Mouse (Mus musculus) midbrain, embryonic 15.5 days (tissue): ENCODE measurements around the gene Psmc3. TPM values are rescaled to one million over a fixed set of nuclear protein-coding genes. Genes with fewer than 3 reads are reported as not detected.
"Not testable (repeated sequence)": the region's sequence is repeated elsewhere in the genome, so short reads cannot be mapped to it uniquely, and the experiment has no call there.

Experiments
- ATAC-seq: fragments of 200-750 bp; cut with Nextera tagmentation; replicated peaks from 2 replicates; pipeline ENCODE4 v1.8.0; 2017; ENCODE audit warnings: moderate TSS enrichment
- H3K27ac ChIP-seq: fragments of 300-500 bp; sonication (generic); 2 replicates; pipeline ENCODE4 v1.5.1; 2015; ENCODE audit warnings: mild to moderate bottlenecking, inconsistent platforms
- H3K27me3 ChIP-seq: fragments of 300-500 bp; sonication (generic); replicated peaks from 2 replicates; pipeline ENCODE4 v1.6.1; 2015; ENCODE audit warnings: inconsistent platforms
- H3K36me3 ChIP-seq: fragments of 300-500 bp; sonication (generic); replicated peaks from 2 replicates; pipeline ENCODE4 v1.6.1; 2015; ENCODE audit warnings: inconsistent platforms
- H3K4me1 ChIP-seq: fragments of 300-500 bp; sonication (generic); 2 replicates; pipeline ENCODE4 v1.6.1; 2015; ENCODE audit warnings: inconsistent platforms
- H3K4me2 ChIP-seq: fragments of 300-500 bp; sonication (generic); 2 replicates; pipeline ENCODE4 v1.6.1; 2015; ENCODE audit warnings: inconsistent platforms, mild to moderate bottlenecking, moderate library complexity
- H3K4me3 ChIP-seq: fragments of 300-500 bp; sonication (generic); 2 replicates; pipeline ENCODE4 v1.5.1; 2015; ENCODE audit warnings: mild to moderate bottlenecking, inconsistent platforms
- H3K9ac ChIP-seq: fragments of 300-500 bp; sonication (generic); 2 replicates; pipeline ENCODE4 v1.6.1; 2015; ENCODE audit warnings: mild to moderate bottlenecking, inconsistent platforms
- H3K9me3 ChIP-seq: fragments of 300-500 bp; sonication (generic); 2 replicates; pipeline ENCODE4 v1.6.1; 2016; ENCODE audit warnings: inconsistent platforms
- WGBS: fragments of 180-500 bp; shearing (Covaris S2); methylation state at CpG from one replicate; pipeline ENCODE4 v1.1.7; 2015; ENCODE audit warnings: mixed read lengths; 5-methylcytosine and 5-hydroxymethylcytosine counted together
- polyA plus RNA-seq: library from polyadenylated mRNA; unstranded; fragments of >200 nt; fragmentation: Nextera tagmentation; extraction: Ambion mirVana; gene quantifications from 2 replicates; pipeline ENCODE4 v1.2.1, GENCODE M21; 2015

The Psmc3 gene
- polyA plus RNA-seq = 226 and 233 TPM in 2 replicates

DNA sequence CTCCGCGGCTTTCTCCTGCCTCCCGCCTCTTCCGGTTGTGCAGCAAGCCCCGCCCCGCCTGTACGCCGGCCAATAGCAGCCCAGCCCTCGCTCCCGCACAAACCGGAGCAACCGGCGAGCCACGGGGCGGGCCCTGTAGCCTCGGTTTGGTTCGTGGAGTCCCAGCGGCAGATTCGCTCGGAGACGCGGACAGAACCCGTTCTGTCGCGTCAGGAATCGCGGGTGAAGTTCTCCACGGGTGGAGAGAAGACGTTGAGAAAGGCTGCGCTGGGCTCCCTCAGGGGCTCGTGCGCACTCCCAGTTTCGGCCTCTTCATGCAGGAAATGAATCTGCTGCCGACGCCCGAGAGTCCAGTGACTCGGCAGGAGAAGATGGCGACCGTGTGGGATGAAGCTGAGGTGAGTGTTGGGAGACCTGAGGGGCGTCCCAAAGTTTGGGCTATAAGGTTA is at the start of gene Psmc3:
Gene Psmc3, plus strand, starts transcription at position 76 of the 449 bp plus-strand sequence.
- Histone ChIP-seq H3K36me3 (peaks cover 31% of the 10 kb centered on the region), H3K4me1 (peaks cover 16% of the 10 kb centered on the region), H3K4me2 (peak within 1 kb of the TSS; percentile 92), H3K27me3 (no peaks in the 10 kb centered on the region), H3K4me3 (peak within 1 kb of the TSS; percentile 94), H3K27ac (peak within 1 kb of the TSS; percentile 90), H3K9ac (peak within 1 kb of the TSS; percentile 79), H3K9me3 (no peaks in the 10 kb centered on the region)
- WGBS = under 1% methylated on average over 40 of the region's 40 CpGs
- peak; percentile 99 for ATAC-seq

DNA sequence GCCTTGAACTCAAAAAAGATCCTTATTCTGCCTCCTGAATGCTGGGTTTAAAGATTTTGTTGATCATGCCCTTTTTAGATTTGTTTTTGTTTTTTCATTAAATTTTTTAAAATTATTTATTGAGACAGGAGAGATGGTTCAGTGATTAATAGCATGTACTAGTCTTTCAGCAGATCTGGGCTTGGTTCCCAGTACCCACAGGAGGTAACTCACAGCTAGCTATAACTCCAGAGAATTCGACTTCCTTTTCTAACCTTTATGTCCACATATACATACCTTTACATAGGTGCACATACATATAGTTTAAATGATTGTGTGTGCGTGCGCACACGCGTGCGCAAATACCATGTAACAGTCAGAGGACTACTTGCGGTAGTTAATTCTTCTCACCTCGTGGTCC is 45.3 kb upstream of the Psmc3 start:
- Histone ChIP-seq H3K9me3 (no peaks in the 10 kb centered on the region), H3K4me2 (no peak overlapping the region), H3K27me3 (no peaks in the 10 kb centered on the region), H3K4me3 (no peak overlapping the region), H3K4me1 (no peaks in the 10 kb centered on the region), H3K36me3 (peaks cover 64% of the 10 kb centered on the region), H3K27ac (no peak overlapping the region), H3K9ac (no peak overlapping the region)
- 96% methylated on average over 8 of the region's 8 CpGs for WGBS
- no peak for ATAC-seq

DNA sequence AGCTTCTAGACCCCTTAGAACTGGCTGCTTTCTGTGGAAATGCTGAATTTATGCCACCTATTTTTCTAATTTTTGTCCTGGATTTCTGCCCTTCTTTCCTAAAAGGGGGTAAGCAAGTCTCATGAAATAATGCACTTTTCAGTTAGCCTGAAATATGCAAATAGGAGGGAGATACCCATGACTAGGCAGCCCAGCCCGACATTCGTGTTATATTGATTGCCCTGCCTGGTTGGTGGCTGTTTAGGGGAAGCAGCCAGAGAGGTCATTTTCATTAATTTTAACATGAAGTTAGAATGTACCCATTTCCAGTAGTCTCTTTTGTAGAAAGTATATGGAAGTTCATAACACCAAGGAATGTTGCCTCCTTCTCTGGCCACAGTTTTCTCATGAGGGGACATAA is 39.9 kb upstream of the Psmc3 start:
- no peak overlapping the region for H3K4me2 ChIP-seq
- WGBS = 88% methylated on average over 2 of the region's 2 CpGs
- peaks cover 41% of the 10 kb centered on the region for H3K36me3 ChIP-seq
- H3K9me3 ChIP-seq = no peaks in the 10 kb centered on the region
- H3K9ac ChIP-seq = no peak overlapping the region
- no peaks in the 10 kb centered on the region for H3K4me1 ChIP-seq
- H3K4me3 ChIP-seq = no peak overlapping the region
- no peak for ATAC-seq
- no peak overlapping the region for H3K27ac ChIP-seq
- H3K27me3 ChIP-seq = no peaks in the 10 kb centered on the region

DNA sequence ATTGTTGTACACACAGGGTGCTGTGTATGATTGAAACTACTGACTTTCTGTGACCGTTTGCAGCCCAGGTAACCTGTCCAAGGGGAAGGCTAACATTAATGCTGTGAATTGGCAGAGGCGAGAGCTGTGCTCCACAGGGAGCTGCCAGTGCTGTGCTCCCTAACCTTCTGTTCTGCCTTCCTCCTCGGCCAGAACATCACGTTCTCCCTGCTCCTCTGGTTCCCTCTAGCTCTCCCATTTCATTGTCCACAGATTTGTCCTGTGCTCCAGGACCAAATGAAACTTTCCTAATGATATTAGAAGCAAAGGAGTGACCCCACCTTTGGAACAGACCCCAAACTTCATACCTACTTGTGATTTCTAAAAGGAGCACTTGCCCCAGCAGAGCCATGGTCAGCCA is 38.4 kb upstream of the Psmc3 start:
- no peaks in the 10 kb centered on the region for H3K4me1 ChIP-seq
- H3K36me3 ChIP-seq = peaks cover 31% of the 10 kb centered on the region
- no peaks in the 10 kb centered on the region for H3K9me3 ChIP-seq
- no peak overlapping the region for H3K4me3 ChIP-seq
- no peak overlapping the region for H3K4me2 ChIP-seq
- no peak for ATAC-seq
- H3K27ac ChIP-seq = no peak overlapping the region
- H3K9ac ChIP-seq = no peak overlapping the region
- no peaks in the 10 kb centered on the region for H3K27me3 ChIP-seq
- WGBS = 75% methylated on average over 4 of the region's 4 CpGs

DNA sequence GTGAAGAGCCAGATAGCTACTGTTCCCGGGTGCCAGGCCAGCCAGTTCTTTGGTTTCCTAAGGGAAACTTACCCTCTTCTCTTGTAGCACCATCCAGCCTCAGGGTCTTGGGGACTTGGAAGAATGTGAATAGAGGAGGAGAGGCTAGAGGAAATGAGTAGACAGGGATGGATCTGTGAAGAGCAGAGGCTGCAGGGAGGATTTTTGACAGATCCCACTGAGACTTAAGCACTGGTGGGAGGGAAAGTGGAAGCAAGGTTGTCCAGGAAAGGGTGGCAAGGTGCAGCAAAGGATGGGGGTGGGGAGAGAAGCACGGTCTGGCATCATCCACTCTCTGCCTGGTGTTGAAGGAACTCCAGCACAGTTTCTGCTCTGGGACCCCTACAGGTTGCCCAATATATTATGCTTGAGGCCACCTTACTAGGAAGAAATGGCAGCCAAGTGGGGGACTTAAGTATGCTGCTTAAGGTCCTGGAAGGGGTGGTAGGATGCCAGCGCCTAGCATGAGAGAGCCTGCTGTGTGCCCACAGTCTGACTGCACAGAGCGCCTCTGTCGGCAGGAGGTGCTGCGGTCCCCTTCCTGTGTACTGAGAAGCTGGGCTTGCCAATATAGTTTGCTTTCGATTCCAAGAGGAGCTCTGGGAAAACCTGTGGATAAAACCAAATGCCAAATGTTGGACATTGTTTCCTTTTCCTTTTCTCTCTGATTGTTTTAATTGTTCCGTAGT is 35.6 kb upstream of the Psmc3 start:
- Histone ChIP-seq H3K36me3 (peaks cover 14% of the 10 kb centered on the region; the same call in 1 of the 2 replicates), H3K27me3 (no peaks in the 10 kb centered on the region), H3K27ac (no peak overlapping the region), H3K9ac (no peak overlapping the region), H3K9me3 (no peaks in the 10 kb centered on the region), H3K4me3 (no peak overlapping the region), H3K4me2 (no peak overlapping the region), H3K4me1 (no peaks in the 10 kb centered on the region)
- 84% methylated on average over 8 of the region's 8 CpGs for WGBS
- no peak for ATAC-seq

DNA sequence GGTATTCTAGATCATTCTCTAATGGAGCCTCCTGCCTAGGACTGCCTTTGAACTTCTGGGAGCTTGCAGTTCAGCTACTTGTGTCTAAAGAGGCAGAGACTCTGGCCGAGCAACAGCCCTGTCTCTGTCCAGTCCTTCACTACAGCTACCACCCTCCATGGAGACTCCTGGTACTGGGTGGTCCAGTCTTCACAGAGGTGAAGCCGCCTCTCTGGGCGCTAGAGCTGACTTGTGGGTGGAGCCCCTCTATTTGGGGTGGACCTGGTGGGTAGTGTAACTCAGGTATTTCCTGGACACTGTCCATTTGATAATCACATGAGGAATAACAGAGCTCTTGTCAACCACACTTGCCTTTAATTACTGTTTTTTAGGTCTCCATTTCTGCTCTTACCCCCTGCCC is 33.9 kb upstream of the Psmc3 start:
- Histone ChIP-seq H3K9me3 (no peaks in the 10 kb centered on the region), H3K9ac (no peak overlapping the region), H3K4me2 (no peak overlapping the region), H3K27me3 (no peaks in the 10 kb centered on the region), H3K27ac (no peak overlapping the region), H3K36me3 (no peaks in the 10 kb centered on the region; the same call in 1 of the 2 replicates), H3K4me3 (no peak overlapping the region), H3K4me1 (no peaks in the 10 kb centered on the region)
- WGBS = 97% methylated on average over 3 of the region's 3 CpGs
- ATAC-seq = no peak

DNA sequence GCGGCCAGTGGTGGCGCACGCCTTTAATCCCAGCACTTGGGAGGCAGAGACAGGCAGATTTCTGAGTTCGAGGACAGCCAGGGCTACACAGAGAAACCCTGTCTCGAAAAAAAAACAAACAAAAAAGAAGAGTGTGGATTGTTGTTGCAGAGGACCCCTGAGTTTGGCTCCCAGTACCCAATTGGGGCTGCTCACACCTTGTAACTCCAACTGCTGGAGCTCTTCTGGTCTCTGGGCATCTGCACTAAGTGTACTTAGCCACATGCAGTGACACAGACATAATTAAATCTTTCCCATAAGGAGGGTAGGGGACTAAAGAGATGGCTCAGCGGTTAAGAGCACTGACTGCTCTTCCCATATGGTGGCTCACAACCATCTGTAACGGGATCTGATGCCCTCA is 31.5 kb upstream of the Psmc3 start:
- H3K4me1 ChIP-seq, H3K9me3 ChIP-seq, H3K27ac ChIP-seq, H3K27me3 ChIP-seq, ATAC-seq, H3K4me2 ChIP-seq, H3K9ac ChIP-seq, H3K4me3 ChIP-seq, H3K36me3 ChIP-seq: not testable (repeated sequence)
- WGBS = 97% methylated on average over 7 of the region's 7 CpGs

DNA sequence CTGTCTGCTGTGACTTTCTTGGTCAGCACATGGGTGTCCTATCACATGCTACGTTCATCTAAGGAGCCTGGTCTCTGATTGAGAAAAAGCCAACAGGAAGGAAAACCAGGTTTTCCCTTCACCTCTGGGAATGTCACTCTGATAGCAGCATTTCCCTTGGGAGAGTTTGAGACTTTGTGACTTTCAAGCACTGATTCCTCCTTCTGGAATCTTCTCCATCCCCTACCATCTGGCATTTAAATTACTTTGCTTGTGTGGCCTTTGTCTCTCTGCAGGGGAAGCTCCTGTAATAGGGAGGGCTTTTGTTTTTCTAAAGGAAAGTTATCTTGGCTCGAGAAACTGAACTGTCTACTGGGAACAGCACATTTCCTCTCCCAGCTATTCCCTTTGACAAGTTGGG is 30.7 kb upstream of the Psmc3 start:
- no peaks in the 10 kb centered on the region; the same call in 1 of the 2 replicates for H3K36me3 ChIP-seq
- H3K4me3 ChIP-seq = no peak overlapping the region
- H3K9me3 ChIP-seq = no peaks in the 10 kb centered on the region
- H3K9ac ChIP-seq = no peak overlapping the region
- H3K27ac ChIP-seq = no peak overlapping the region
- WGBS = 76% methylated on average over 2 of the region's 2 CpGs
- H3K27me3 ChIP-seq = no peaks in the 10 kb centered on the region
- no peak for ATAC-seq
- no peak overlapping the region for H3K4me2 ChIP-seq
- no peaks in the 10 kb centered on the region for H3K4me1 ChIP-seq

DNA sequence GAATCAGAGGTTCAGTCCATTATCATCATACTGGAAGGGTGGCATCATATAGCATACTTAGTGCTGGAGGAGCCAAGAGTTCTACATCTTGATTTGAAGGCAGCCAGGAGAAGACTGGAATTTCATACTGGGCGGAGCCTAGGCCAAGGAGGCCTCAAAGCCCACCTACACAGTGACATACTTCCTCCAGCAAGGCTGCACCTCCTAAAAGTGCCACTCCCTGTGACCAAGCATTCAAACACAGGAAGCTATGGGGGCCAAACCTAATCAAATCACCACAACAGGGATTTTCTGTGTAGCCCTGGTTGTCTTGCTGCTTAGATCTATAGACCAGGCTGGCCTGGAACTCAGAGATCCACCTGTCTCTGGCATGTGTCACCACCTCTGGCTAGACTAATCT is 29.9 kb upstream of the Psmc3 start:
- Histone ChIP-seq H3K36me3 (no peaks in the 10 kb centered on the region; the same call in 1 of the 2 replicates), H3K9ac (no peak overlapping the region), H3K9me3 (no peaks in the 10 kb centered on the region), H3K27me3 (no peaks in the 10 kb centered on the region), H3K4me1 (no peaks in the 10 kb centered on the region), H3K4me2 (no peak overlapping the region), H3K27ac (no peak overlapping the region), H3K4me3 (no peak overlapping the region)
- ATAC-seq = no peak
- 100% methylated on average over 1 of the region's 1 CpGs for WGBS

DNA sequence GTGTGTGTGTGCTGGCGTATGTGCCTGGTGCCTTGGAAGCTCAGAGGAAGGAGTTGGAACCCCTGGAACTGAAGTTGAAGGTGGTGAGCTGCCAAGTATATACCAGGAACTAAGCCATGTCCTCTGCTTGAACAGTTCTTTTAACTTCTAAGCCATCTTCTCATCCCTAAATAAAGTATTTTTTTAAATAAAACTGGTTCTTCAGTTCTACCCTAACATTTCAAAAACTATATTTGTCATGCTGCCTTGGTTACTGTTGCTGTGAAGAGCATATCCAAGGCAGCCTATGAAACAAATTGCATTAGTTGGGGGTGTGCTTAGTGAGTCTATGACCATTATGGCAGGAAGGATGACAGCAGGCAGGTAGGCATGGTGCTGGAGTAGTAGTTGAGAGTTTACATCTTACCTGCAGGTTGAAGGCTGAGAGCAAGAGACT is 28.7 kb upstream of the Psmc3 start:
- Histone ChIP-seq H3K4me2 (no peak overlapping the region), H3K4me3 (no peak overlapping the region), H3K9ac (no peak overlapping the region), H3K9me3 (no peaks in the 10 kb centered on the region), H3K27me3 (no peaks in the 10 kb centered on the region), H3K27ac (no peak overlapping the region), H3K36me3 (no peaks in the 10 kb centered on the region), H3K4me1 (no peaks in the 10 kb centered on the region)
- no peak for ATAC-seq
- 87% methylated on average over 1 of the region's 1 CpGs for WGBS

DNA sequence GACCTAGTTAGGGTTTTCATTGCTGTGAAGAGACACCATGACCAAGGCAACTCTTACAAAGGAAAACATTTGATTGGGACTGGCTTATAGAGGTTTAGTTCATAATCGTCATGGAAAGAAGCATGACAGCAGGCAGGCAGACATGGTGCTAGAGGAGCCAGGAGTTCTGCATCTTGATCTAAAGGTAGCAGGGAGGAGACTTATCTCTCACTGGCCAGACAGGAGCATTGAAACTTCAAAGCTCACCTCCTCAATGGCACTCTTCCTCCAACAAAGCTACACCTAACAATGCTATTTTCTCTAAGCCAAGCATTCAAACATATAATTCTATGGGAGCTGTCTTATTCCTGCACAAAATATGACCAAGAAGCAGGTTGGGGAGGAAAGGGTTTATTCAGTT is 27.3 kb upstream of the Psmc3 start:
- no peaks in the 10 kb centered on the region for H3K27me3 ChIP-seq
- ATAC-seq = no peak

DNA sequence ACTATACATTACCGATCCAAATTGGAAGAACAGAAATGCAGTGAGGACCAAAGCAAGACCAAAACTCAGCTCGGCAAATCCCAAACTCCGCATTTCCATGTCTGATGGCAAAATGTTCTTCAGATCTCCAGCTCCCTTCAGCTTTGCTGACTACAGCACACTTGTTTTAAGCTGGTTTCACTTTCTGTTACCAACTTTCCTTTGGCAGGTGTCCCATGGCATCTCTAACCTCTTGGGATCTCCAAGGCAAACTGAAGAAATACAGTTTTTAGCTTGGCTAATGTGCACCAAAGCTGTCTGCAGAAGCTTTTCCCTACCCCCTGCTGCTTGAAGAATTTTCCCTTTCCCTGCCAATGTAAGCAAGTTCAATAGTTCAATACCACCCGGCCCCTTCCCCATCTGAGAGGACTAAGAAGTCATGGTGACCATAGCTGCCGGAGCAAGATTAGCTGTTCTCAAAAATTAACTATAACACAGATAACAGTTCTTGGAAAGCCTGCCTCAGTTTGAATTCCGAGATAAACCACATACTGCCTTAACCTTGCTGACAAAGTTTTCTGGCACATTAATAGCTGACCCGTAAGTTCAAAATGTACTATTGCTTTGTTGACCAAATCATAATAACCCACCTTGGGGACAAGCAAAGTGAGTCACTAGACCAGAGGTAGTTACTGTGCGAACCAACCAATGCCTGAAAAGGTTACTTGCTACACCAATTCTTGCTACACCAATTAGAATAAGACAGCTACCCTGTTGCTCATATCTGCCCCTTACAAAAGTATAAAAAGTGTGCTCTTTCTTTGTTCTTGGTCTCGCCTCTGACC is 26.2 kb upstream of the Psmc3 start:
- no peak overlapping the region for H3K27ac ChIP-seq
- H3K4me3 ChIP-seq = no peak overlapping the region
- no peaks in the 10 kb centered on the region for H3K27me3 ChIP-seq
- H3K9ac ChIP-seq = no peak overlapping the region
- H3K9me3 ChIP-seq = no peaks in the 10 kb centered on the region
- no peak for ATAC-seq
- no peaks in the 10 kb centered on the region for H3K36me3 ChIP-seq
- no peaks in the 10 kb centered on the region for H3K4me1 ChIP-seq
- H3K4me2 ChIP-seq = no peak overlapping the region
- WGBS = 84% methylated on average over 9 of the region's 9 CpGs

More for the DNA sequence above, 27.3 kb upstream of the Psmc3 start:
- Histone ChIP-seq H3K4me3 (no peak overlapping the region), H3K9me3 (no peaks in the 10 kb centered on the region), H3K27ac (no peak overlapping the region), H3K9ac (no peak overlapping the region), H3K4me2 (no peak overlapping the region), H3K36me3 (no peaks in the 10 kb centered on the region), H3K4me1 (no peaks in the 10 kb centered on the region)
- 95% methylated on average over 1 of the region's 1 CpGs for WGBS
